Mouse (Mus musculus) cerebellum, postnatal 10 days (tissue): ENCODE results near the gene Tfeb.
A peak's percentile ranks its signal among the peaks of the same experiment; 100 is the strongest.

ENCODE experiments used
- DNase-seq, 2 experiments: peaks; one replicate each; pipeline ENCODE4 v3.0.0; 2021; ENCODE audit warnings: mixed read lengths in 2 of 2

Gene Tfeb

GRCm38 (mm10) chr17:47788996-47789395, 52.2 kb downstream of the Tfeb start:
- DNase-seq, result no peak

GRCm38 (mm10) chr17:47792098-47792863, 55.5 kb downstream of the Tfeb start:
- DNase-seq, result peak; percentile 70 to 79

GRCm38 (mm10) chr17:47793377-47793776, 56.5 kb downstream of the Tfeb start:
- peak; percentile 93 to 94 for DNase-seq

GRCm38 (mm10) chr17:47795446-47795845, 58.6 kb downstream of the Tfeb start:
- DNase-seq, result peak; percentile 70 to 74

- DNase-seq, result no peak
These were observed 59.5 kb downstream of the Tfeb start for GRCm38 (mm10) chr17:47796156-47796816.

- DNase-seq, result peak; percentile 42 to 44
These were observed 60.1 kb downstream of the Tfeb start for GRCm38 (mm10) chr17:47796968-47797367.

GRCm38 (mm10) chr17:47797383-47797782, 60.6 kb downstream of the Tfeb start:
- no peak for DNase-seq

- no peak for DNase-seq
These were observed 66.0 kb downstream of the Tfeb start for GRCm38 (mm10) chr17:47802806-47803205.

- DNase-seq, result no peak
These were observed 66.8 kb downstream of the Tfeb start for GRCm38 (mm10) chr17:47803662-47804061.

- DNase-seq, result no peak
These were observed 68.4 kb downstream of the Tfeb start for GRCm38 (mm10) chr17:47805047-47805835.

GRCm38 (mm10) chr17:47806230-47806629, 69.4 kb downstream of the Tfeb start:
- no peak for DNase-seq

- DNase-seq, result no peak
These were observed 74.5 kb downstream of the Tfeb start for GRCm38 (mm10) chr17:47811265-47811800.

- DNase-seq, result no peak
These were observed 75.4 kb downstream of the Tfeb start for GRCm38 (mm10) chr17:47812200-47812599.

GRCm38 (mm10) chr17:47813616-47814015, 76.8 kb downstream of the Tfeb start:
- no peak for DNase-seq

GRCm38 (mm10) chr17:47814496-47814895, 77.7 kb downstream of the Tfeb start:
- DNase-seq, result no peak

- DNase-seq, result no peak
These were observed 78.6 kb downstream of the Tfeb start for GRCm38 (mm10) chr17:47815446-47815845.

GRCm38 (mm10) chr17:47818038-47818725, 81.4 kb downstream of the Tfeb start:
- no peak for DNase-seq

GRCm38 (mm10) chr17:47821339-47821738, 84.5 kb downstream of the Tfeb start:
- DNase-seq, result peak in 1 of 2 experiments; percentile 27

- peak in 1 of 2 experiments; percentile 28 for DNase-seq
These were observed 94.3 kb downstream of the Tfeb start for GRCm38 (mm10) chr17:47831161-47831560.

- no peak for DNase-seq
These were observed 94.9 kb downstream of the Tfeb start for GRCm38 (mm10) chr17:47831772-47832171.

- no peak for DNase-seq
These were observed 95.7 kb downstream of the Tfeb start for GRCm38 (mm10) chr17:47832501-47833028.

- peak; percentile 36 to 67 for DNase-seq
These were observed 96.3 kb downstream of the Tfeb start for GRCm38 (mm10) chr17:47833029-47833627.
